Mouse (Mus musculus) kidney, embryonic 14.5 days (tissue): Measurements from ENCODE around the gene Bax. TPM values are rescaled to one million over a fixed set of nuclear protein-coding genes. Genes with fewer than 3 reads are reported as not detected.
A peak's percentile ranks its signal among the peaks of the same experiment; 100 is the strongest.
"Not testable (repeated sequence)": the region's sequence is repeated elsewhere in the genome, so short reads cannot be mapped to it uniquely, and the experiment has no call there.

Experiments
- ATAC-seq: fragments of 200-750 bp; cut with Nextera tagmentation; 2 replicates; pipeline ENCODE4 v1.8.0; 2017; ENCODE audit warnings: moderate number of reproducible peaks, mild to moderate bottlenecking, moderate TSS enrichment, moderate library complexity; ENCODE audit not compliant: low FRiP score, low TSS enrichment
- H3K27ac ChIP-seq: fragments of 300-500 bp; sonication (generic); 2 replicates; pipeline ENCODE4 v1.5.1; 2014; ENCODE audit warnings: low read depth, mild to moderate bottlenecking, low read length, moderate library complexity, mixed read lengths
- H3K27me3 ChIP-seq: fragments of 300-500 bp; sonication (generic); 2 replicates; pipeline ENCODE4 v1.6.1; 2014; ENCODE audit warnings: mild to moderate bottlenecking, low read length; ENCODE audit not compliant: control insufficient read depth, insufficient read depth
- H3K36me3 ChIP-seq: fragments of 300-500 bp; sonication (generic); 2 replicates; pipeline ENCODE4 v1.6.1; 2014; ENCODE audit warnings: low read length, mixed read lengths; ENCODE audit not compliant: control insufficient read depth, insufficient read depth
- H3K4me1 ChIP-seq: fragments of 300-500 bp; sonication (generic); 2 replicates; pipeline ENCODE4 v1.6.1; 2014; ENCODE audit warnings: low read length, mixed read lengths; ENCODE audit not compliant: control insufficient read depth, insufficient read depth
- H3K4me2 ChIP-seq: fragments of 300-500 bp; sonication (generic); replicated peaks from 2 replicates; pipeline ENCODE4 v1.6.1; 2014; ENCODE audit warnings: low read depth, mild to moderate bottlenecking, low read length
- H3K4me3 ChIP-seq: fragments of 300-500 bp; sonication (generic); 2 replicates; pipeline ENCODE4 v1.5.1; 2014; ENCODE audit warnings: mild to moderate bottlenecking, low read length
- H3K9ac ChIP-seq: fragments of 300-500 bp; sonication (generic); 2 replicates; pipeline ENCODE4 v1.6.1; 2014; ENCODE audit warnings: low read depth, mild to moderate bottlenecking, low read length, moderate library complexity
- H3K9me3 ChIP-seq: fragments of 300-500 bp; sonication (generic); 2 replicates; pipeline ENCODE4 v1.6.1; 2016; ENCODE audit warnings: low read length; ENCODE audit not compliant: control insufficient read depth
- WGBS: fragments of 180-500 bp; shearing (Covaris S2); extraction: QIAGEN DNeasy Blood & Tissue Kit; methylation state at CpG from one replicate; pipeline ENCODE4 v1.1.7; 2014; 5-methylcytosine and 5-hydroxymethylcytosine counted together
- polyA plus RNA-seq: library from polyadenylated mRNA; unstranded; fragments of >200 nt; fragmentation: Nextera tagmentation; extraction: Ambion mirVana; gene quantifications from 2 replicates; pipeline ENCODE4 v1.2.1, GENCODE M21; 2014

Gene Bax
- polyA plus RNA-seq, 1 experiment from 2014 or later, result 97.3 TPM

DNA sequence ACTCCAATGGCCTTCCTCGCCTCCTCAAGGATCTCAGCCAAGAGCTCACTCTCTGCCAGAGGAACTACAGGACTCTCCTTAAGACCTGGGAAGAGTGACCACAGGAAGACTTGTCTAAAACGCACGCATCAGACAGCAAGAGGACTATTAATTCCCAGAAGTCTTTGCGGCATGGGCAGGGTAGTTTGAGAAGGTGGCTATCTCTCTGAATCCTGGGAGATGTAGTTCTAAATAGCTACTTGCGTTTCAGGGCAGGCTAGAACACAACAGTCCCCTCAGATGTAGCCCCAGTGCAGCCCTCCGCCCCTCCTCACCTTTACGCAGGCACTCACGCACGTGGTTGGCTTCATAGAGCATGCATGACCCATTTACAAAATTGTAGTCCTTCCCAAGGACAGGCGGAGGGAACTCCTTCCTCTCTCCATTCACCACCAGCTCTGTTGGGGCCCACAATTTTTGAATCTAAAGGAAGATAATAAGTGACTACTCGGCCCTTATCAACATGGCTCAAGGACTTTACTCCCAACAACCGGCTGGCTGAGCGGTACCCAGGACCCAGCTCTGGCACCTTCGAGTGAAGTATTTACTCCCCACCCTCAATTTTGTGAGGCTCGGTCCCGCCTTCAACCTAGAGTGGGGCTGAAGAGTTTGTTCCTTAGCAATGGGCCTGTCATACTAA lies 8.7 kb upstream of the Bax start:
- H3K4me3 ChIP-seq, result peak overlapping the region; percentile 19
- ATAC-seq, result no peak
- 66% methylated on average over 16 of the region's 16 CpGs for WGBS
- no peaks in the 10 kb centered on the region for H3K9me3 ChIP-seq
- H3K4me1 ChIP-seq, result 0 out of 2 replicates have a peak, but pooled peaks cover 3% of the 10 kb centered on the region
- H3K36me3 ChIP-seq, result no peaks in the 10 kb centered on the region
- H3K27ac ChIP-seq, result no peak overlapping the region
- peak overlapping the region; percentile 42; the same call in 1 of the 2 replicates for H3K9ac ChIP-seq
- H3K4me2 ChIP-seq, result peak overlapping the region; percentile 32
- H3K27me3 ChIP-seq, result no peaks in the 10 kb centered on the region

DNA sequence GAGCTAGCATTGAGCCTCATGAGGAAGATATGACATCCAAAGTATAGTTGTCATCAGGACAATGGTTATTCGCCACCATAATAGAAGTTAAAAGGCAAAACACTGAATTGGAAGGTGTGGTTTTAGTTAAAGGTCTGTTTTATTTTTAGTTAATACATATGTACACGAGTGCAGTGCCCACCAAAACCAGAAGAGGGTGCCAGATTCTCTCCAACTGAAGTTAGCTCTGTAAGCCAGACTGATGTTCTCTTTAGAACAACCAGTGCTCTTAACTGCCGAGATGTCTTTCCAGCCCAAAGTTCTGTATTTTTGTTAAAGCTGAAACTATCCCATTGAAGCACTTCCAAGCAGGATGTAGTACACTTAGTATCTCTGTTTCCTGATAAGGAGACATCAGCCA lies 4.2 kb upstream of the Bax start:
- WGBS, result 3% methylated on average over 3 of the region's 3 CpGs
- no peak for ATAC-seq

DNA sequence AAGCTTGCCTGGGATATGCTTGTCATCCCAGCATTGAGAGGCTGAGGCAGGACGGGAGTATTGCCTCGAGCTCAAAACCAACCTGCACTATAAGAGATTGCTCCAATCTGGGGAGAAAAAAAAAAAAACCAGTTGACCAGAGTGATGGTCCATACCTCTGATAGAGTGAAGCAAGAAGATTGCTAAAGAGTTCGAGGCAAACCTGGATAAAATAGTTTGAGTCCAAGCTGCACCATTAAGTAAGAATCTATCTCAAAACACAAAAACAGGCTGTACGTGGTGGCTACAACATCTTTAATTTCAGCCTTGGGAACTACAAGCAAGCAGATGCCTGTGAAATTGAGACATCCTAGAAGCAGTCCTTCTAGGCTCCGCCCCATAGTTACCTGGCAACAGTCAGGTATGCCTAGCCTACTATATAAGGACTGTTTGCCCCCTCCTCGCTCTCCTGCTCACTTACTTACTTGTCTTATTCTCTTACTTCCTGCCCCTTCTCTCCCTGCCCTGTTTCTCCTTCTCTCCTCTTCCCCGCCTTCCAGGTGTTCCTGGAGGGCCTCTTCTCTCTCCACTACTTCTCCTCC lies 482 bp upstream of the Bax start:
- Histone ChIP-seq H3K4me2 (peak overlapping the region; percentile 71), H3K27me3 (no peaks in the 10 kb centered on the region), H3K9ac (peak overlapping the region; percentile 84; the same call in 1 of the 2 replicates), H3K36me3 (peaks cover 28% of the 10 kb centered on the region), H3K9me3 (no peaks in the 10 kb centered on the region), H3K27ac (no peak overlapping the region), H3K4me3 (peak overlapping the region; percentile 75), H3K4me1 (peaks cover 10% of the 10 kb centered on the region)
- WGBS, result 31% methylated on average over 7 of the region's 7 CpGs
- ATAC-seq, result no peak

More for the DNA sequence above, 4.2 kb upstream of the Bax start:
- Histone ChIP-seq H3K36me3 (no peaks in the 10 kb centered on the region), H3K4me3 (no peak overlapping the region), H3K4me2 (no peak overlapping the region), H3K27me3 (no peaks in the 10 kb centered on the region), H3K9me3 (no peaks in the 10 kb centered on the region), H3K4me1 (peaks cover 3% of the 10 kb centered on the region), H3K27ac (no peak overlapping the region), H3K9ac (no peak overlapping the region)

DNA sequence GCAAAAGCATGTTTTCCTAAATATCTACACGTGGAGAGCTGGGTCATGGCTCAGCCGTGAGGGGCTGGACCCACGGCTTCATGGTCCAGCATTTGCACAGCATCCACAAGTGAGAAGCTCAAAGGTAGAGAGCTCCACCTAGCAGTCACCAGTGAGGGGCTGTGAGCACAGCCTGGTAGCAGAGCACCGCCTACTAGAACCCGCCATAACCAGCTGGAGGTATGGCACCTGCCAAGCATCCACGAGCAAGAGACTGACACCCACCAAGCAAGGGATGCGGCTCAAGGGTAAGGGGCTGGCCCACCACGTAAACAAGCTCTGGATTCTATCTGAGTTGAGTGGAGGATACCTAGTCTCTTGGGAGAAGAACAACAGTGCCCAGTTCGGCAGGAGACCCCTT lies 1.1 kb downstream of the Bax start:
- 81% methylated on average over 9 of the region's 9 CpGs for WGBS
- H3K27me3 ChIP-seq, result no peaks in the 10 kb centered on the region
- H3K27ac ChIP-seq, result no peak overlapping the region
- H3K9me3 ChIP-seq, result no peaks in the 10 kb centered on the region
- H3K9ac ChIP-seq, result peak overlapping the region; percentile 84; the same call in 1 of the 2 replicates
- H3K4me1 ChIP-seq, result peaks cover 16% of the 10 kb centered on the region
- H3K36me3 ChIP-seq, result peaks cover 28% of the 10 kb centered on the region
- no peak for ATAC-seq
- H3K4me3 ChIP-seq, result peak overlapping the region; percentile 75
- peak overlapping the region; percentile 71 for H3K4me2 ChIP-seq

DNA sequence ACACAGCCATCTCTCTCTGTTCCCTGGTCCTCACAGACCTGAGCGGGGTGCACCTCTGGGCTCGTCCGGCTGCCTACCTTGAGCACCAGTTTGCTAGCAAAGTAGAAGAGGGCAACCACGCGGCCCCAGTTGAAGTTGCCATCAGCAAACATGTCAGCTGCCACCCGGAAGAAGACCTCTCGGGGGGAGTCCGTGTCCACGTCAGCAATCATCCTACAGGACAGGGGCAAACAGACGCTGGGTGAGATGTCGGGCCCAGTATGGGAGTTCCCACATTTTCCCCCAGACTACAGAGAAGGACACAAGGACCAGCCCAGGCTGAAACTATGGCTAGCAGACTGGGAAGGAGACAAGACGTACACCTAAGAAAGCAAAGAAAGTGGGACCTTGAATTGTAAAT lies 1.6 kb downstream of the Bax start:
- Histone ChIP-seq H3K4me3 (no peak overlapping the region; the same call in 1 of the 2 replicates), H3K27ac (no peak overlapping the region), H3K36me3 (peaks cover 28% of the 10 kb centered on the region), H3K9ac (no peak overlapping the region), H3K27me3 (no peaks in the 10 kb centered on the region), H3K4me2 (no peak overlapping the region; the same call in 1 of the 2 replicates), H3K4me1 (peaks cover 20% of the 10 kb centered on the region), H3K9me3 (no peaks in the 10 kb centered on the region)
- ATAC-seq, result no peak
- 96% methylated on average over 12 of the region's 12 CpGs for WGBS

DNA sequence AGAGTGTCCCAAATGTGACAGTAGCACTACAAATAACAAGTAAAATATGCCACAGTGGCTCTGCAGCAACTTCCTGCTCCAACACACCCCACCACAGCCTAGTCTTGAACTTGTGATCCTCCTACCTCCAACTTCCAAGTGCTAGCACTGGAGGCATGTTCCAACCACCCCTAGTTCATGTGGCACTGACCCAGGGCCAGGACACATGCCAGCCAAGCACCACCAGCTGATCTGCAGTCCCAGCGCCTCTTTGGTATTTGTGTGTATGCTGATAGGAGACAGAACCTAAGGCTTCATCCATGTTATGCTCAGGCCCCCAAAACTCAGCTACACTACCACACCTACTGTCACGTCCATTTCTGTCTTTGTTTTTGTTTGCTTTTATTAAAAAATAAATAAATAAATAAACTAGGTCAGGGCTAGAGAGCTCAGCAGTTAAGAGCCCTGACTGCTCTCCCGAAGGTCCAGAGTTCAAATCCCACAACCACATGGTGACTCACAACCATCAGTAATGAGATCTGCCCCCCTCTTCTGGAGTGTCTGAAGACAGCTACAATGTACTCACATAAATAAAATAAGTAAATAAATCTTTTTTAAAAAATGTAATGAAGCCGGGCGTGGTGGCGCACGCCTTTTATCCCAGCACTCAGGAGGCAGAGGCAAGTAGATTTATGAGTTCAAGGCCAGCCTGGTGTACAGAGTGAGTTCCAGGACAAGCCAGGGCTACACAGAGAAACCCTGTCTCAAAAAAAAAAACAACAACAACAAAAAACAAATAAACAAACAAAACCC lies 2.5 kb downstream of the Bax start:
- no peak overlapping the region for H3K4me2 ChIP-seq
- no peaks in the 10 kb centered on the region for H3K9me3 ChIP-seq
- H3K9ac ChIP-seq, result no peak overlapping the region
- peaks cover 28% of the 10 kb centered on the region for H3K36me3 ChIP-seq
- H3K4me3 ChIP-seq, result no peak overlapping the region
- H3K27me3 ChIP-seq, result no peaks in the 10 kb centered on the region
- 88% methylated on average over 7 of the region's 7 CpGs for WGBS
- peaks cover 21% of the 10 kb centered on the region for H3K4me1 ChIP-seq
- no peak overlapping the region for H3K27ac ChIP-seq
- ATAC-seq, result no peak

DNA sequence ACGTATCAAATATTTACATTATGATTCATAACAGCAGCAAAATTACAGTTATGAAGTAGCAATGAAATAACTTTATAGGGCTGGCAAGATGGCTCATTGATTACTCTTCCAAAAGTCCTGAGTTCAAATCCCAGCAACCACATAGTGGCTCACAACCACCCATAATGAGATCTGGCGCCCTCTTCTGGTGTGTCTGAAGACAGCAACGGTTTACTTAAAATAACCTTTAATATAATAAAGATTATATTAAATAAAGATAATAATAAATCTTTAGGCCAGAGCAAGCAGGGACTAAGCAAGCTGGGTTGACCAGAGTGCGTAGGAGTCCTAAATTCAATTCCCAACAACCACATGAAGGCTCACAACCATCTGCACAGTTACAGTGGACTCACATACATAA lies 3.8 kb downstream of the Bax start:
- 81% methylated on average over 4 of the region's 4 CpGs for WGBS
- Histone ChIP-seq H3K4me1 (peaks cover 27% of the 10 kb centered on the region), H3K36me3 (peaks cover 36% of the 10 kb centered on the region)
- H3K4me3 ChIP-seq, H3K27ac ChIP-seq, ATAC-seq, H3K9ac ChIP-seq, H3K27me3 ChIP-seq, H3K9me3 ChIP-seq, H3K4me2 ChIP-seq: not testable (repeated sequence)

DNA sequence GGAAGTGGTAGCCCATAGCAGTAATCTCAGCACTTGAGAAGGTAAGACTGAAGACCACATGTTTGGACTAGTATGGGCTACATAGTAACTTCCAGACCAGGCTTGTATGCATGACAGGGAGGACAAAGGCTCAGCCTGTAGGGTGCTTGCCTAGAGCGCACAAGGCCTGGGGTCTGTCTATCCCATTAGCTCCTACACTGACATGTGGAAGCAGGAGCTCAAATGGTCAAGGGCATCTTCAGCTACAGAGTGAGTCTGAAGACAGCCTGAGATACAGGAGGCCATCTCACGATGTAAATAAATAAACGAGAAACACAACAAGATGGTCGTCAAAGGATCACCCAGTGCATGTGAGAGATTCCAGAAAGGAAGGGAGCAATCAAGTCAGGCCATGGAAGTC lies 4.4 kb downstream of the Bax start:
- no peaks in the 10 kb centered on the region for H3K27me3 ChIP-seq
- no peaks in the 10 kb centered on the region for H3K9me3 ChIP-seq
- no peak overlapping the region for H3K4me3 ChIP-seq
- no peak overlapping the region for H3K4me2 ChIP-seq
- peaks cover 41% of the 10 kb centered on the region for H3K36me3 ChIP-seq
- no peak overlapping the region for H3K27ac ChIP-seq
- no peak for ATAC-seq
- H3K9ac ChIP-seq, result no peak overlapping the region
- H3K4me1 ChIP-seq, result peaks cover 33% of the 10 kb centered on the region
- 89% methylated on average over 4 of the region's 4 CpGs for WGBS

DNA sequence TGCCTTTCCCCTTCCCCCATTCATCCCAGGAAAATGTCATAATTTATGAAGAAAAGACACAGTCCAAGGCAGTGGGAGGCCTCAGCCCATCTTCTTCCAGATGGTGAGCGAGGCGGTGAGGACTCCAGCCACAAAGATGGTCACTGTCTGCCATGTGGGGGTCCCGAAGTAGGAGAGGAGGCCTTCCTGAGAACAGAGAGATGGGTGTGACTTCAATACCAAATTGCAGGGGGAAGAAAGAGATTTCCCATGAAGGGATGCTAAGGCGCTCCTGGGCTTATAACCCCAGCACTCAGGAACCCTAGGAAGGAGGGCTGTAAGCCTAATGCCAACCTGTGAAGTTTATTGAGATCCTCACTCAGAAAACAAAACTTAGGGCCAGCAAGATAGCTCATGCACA lies 4.9 kb downstream of the Bax start:
- peaks cover 36% of the 10 kb centered on the region for H3K4me1 ChIP-seq
- H3K9me3 ChIP-seq, result no peaks in the 10 kb centered on the region
- no peak for ATAC-seq
- H3K4me2 ChIP-seq, result no peak overlapping the region
- H3K36me3 ChIP-seq, result peaks cover 45% of the 10 kb centered on the region
- H3K4me3 ChIP-seq, result no peak overlapping the region
- no peak overlapping the region for H3K9ac ChIP-seq
- 89% methylated on average over 4 of the region's 4 CpGs for WGBS
- peak overlapping the region; percentile 65; the same call in 1 of the 2 replicates for H3K27ac ChIP-seq
- no peaks in the 10 kb centered on the region for H3K27me3 ChIP-seq
